15 mouse cellular contexts compared by ENCODE assay signal in the genomic region with DNA sequence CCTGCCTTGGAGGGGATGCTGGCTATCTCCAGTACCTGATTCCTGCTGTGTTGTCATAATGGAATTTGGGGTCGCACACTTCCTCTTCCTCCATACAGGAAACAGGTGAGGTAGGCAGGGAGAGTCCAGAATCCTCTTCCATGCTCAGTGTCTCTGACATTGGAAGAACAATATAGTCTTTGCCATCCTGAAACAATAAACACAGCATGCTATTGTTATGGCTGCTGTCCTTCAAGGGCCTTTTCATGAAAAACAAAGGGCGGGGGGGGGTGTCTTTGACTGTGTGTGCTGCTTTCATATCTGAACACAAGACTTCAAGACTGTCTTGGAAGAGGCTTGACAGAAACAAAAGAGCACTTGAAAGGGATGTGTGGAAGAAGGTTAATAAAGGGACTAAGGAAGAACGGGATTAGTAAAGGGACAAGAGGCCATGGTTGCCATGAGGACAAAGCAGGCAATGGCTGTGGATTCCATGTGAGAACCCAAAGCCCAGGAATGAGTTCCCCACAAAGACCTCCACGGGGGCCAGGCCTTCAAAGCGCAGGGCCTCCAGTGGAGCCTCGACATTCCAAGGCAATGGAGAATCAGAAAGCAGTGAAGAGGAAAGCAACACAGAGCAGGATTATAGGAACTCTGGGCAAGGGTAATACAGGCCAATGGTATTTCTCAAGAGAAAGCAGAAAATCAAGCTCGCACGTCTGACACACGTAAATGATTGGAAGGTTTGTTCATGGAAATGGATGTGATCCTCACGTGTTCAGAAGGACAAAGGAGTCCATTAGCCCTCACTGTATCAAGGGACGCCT. TPM values are rescaled to one million over a fixed set of nuclear protein-coding genes. Genes with fewer than 3 reads are reported as not detected.
DNase-seq lines count a peak whose midpoint lies in the region; ATAC-seq and TF ChIP-seq lines count a peak whose summit lies in the region.
"Had no signal": no experiment of that assay in that cellular context is flagged by ENCODE, and none has a peak within 500 bp of the region (broad histone marks: within the 10 kb centered on the region; RNA-seq: fewer than 3 reads in every experiment).

No protein-coding gene starts in this region.

- no peak overlapping the region for H3K4me3 ChIP-seq in layer of hippocampus, adult 2 months
- H3K4me3 ChIP-seq: erythroblast, embryonic 14.5 days; heart, embryonic 12.5 days; liver, embryonic 13.5 days had no signal

- peak; percentile 64 for DNase-seq in heart, adult 11 months
- no peak for DNase-seq in heart, postnatal 36 days
- DNase-seq in layer of hippocampus, adult 2 months (ENCODE audit: low spot score in 2 of 2): no peak
- DNase-seq in layer of hippocampus, postnatal 25 days (ENCODE audit: extremely low spot score in 1 of 2, low spot score in 1 of 2): no peak
- DNase-seq in ES-CJ7 (ENCODE audit: low read depth, low spot score): peak; percentile 51
- DNase-seq in brain, adult 2 months (ENCODE audit: low read depth, low spot score): peak; percentile 66
- DNase-seq in adipocyte (ENCODE audit: low spot score): no peak
- DNase-seq: cerebellum, adult 2 months; liver, embryonic 13.5 days had no signal

- no peak for ATAC-seq in granulocyte monocyte progenitor cell, adult 5-6 weeks (replicated peaks; ENCODE audit: poor library complexity, severe bottlenecking)
- ATAC-seq: activated CD4-positive, CD25-positive, alpha-beta regulatory T cell, adult 4 months had no signal

- no peak overlapping the region for H3K27ac ChIP-seq in layer of hippocampus, adult 2 months
- H3K27ac ChIP-seq: kidney, postnatal 0 days; liver, embryonic 13.5 days had no signal

- 0 out of 2 replicates have a peak, but pooled peaks have one; percentile 4 for TF ChIP-seq CTCF in layer of hippocampus, adult 2 months (conservative IDR thresholded peaks at IDR 0.05)

- intact Hi-C loops in heart, postnatal 36 days (cut with DNase I): no loop called here

RNA-seq across cellular contexts. Expression of gene Kdr, which starts 36.3 kb away (rescaled TPM):
- 100 to 1,000 TPM in 1 of 2 experiments, 10 to 100 TPM in 1; 80.1 to 100 TPM for total RNA-seq in heart, postnatal 36 days (2021)
- 1 to 10 TPM; 6.3 to 7.0 TPM for total RNA-seq in layer of hippocampus, adult 2 months (2021)
- total RNA-seq in layer of hippocampus, postnatal 25 days (2021): 10 to 100 TPM in 1 of 2 experiments, 1 to 10 TPM in 1; 8.0 to 11.7 TPM
- not detected in 2 replicates for total RNA-seq in granulocyte monocyte progenitor cell, adult 5-6 weeks (2014; fragmentation: Nextera tagmentation)
- total RNA-seq in granulocyte monocyte progenitor cell, adult 5-6 weeks (2017): 0.15 TPM in 1 of 2 replicates, not detected in the other
- total RNA-seq: MEL had no signal

Comparison
In these comparisons a context has a peak if more than half of its experiments do, and no peak if none do; other contexts are left out.
1. DNase-seq: peak in heart, adult 11 months (single experiment), ES-CJ7 (single experiment) and brain, adult 2 months (single experiment); none in heart, postnatal 36 days (0 of 2), layer of hippocampus, adult 2 months (0 of 2), layer of hippocampus, postnatal 25 days (0 of 2) and adipocyte (single experiment).
2. RNA of gene Kdr, which starts 36.3 kb away (total RNA-seq): 80.1 to 100 TPM in heart, postnatal 36 days; 8.0 to 11.7 TPM in layer of hippocampus, postnatal 25 days, 6.3 to 7.0 TPM in layer of hippocampus, adult 2 months and 0.15 TPM in granulocyte monocyte progenitor cell, adult 5-6 weeks; every median in the first group is over 4 times any median in the second.